Mouse (Mus musculus): ENCODE data around the gene Tas2r119. TPM values are rescaled to one million over a fixed set of nuclear protein-coding genes. Genes with fewer than 3 reads are reported as not detected.

The Tas2r119 gene
- not detected for polyA plus RNA-seq (2015; fragmentation: Illumina TruSeq; extraction: RNeasy Lipid Tissue Mini Kit (QIAGEN cat#74804); ENCODE audit: low read depth, low replicate concordance)

GRCm38 (mm10) chr15:32176989-32177388 lies at the start of gene Tas2r119:
TSS of gene Tas2r119 (plus strand) at chr15:32177289.

Other genes starting within 250 kb of the Tas2r119 start
- 14.1 TPM for gene Sema5a, start 67.5 kb downstream of the Tas2r119 start, polyA plus RNA-seq (2015; fragmentation: Illumina TruSeq; extraction: RNeasy Lipid Tissue Mini Kit (QIAGEN cat#74804); ENCODE audit: low read depth, low replicate concordance)

All from brain, adult 10 weeks (tissue).